Mouse (Mus musculus) heart, postnatal 0 days (tissue): ENCODE measurements around the gene Sorcs2.

ENCODE experiments used
- CTCF ChIP-seq: IDR thresholded peaks from 2 replicates; pipeline ENCODE4 v1.5.1; 2016; ENCODE audit warnings: antibody characterized with exemption, control low read depth, low read depth
- EP300 ChIP-seq: IDR thresholded peaks from 2 replicates; pipeline ENCODE4 v1.6.1; 2016; ENCODE audit warnings: antibody characterized with exemption, low read depth

DNA sequence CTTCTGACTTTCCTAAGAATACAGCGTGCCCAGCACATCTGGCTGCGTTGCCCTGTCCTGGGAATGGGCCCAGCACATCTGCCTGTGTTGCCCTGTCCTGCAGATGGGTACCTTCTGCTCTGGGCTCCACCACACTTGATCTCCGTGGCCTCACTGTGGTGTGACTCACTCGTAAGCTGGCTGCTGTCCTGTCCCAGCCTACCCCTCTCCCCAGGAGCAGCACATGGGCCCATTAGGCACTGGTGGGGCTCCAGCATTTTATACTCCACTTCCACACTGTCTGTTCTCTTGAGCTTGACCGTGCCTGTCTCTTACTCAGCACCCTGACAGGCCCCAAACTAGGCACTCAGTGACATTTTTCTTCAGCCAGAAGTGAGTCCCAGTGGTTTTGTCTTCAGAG is 391.4 kb downstream of the Sorcs2 start:
- TF ChIP-seq CTCF = no peak
- no peak for TF ChIP-seq EP300
